Mouse (Mus musculus) testis, adult 2 months (tissue): ENCODE results near the gene Polr2f.

ENCODE experiments used
- CTCF ChIP-seq: fragments of 200-500 bp; IDR thresholded peaks from 2 replicates; pipeline ENCODE4 v1.5.1; 2012; ENCODE audit warnings: low read depth, mild to moderate bottlenecking, inconsistent platforms, low read length, moderate library complexity; ENCODE audit not compliant: control insufficient read depth, insufficient read depth, insufficient replicate concordance
- POLR2A ChIP-seq: fragments of 200-500 bp; IDR thresholded peaks from 2 replicates; pipeline ENCODE4 v1.6.1; 2012; ENCODE audit warnings: low read depth, mild to moderate bottlenecking, inconsistent platforms, low read length, moderate library complexity; ENCODE audit not compliant: control insufficient read depth

GRCm38 (mm10) chr15:79152709-79153108 lies 11.9 kb downstream of the Polr2f start:
- TF ChIP-seq POLR2A = no peak
- TF ChIP-seq CTCF = no peak
